Mouse (Mus musculus) embryonic fibroblast, embryonic 13.5 days (primary cell): ENCODE measurements around the gene Rarres2.

Source experiments
- CTCF ChIP-seq: IDR thresholded peaks from 2 replicates; pipeline ENCODE4 v1.5.1; 2011; ENCODE audit warnings: mild to moderate bottlenecking, control low read depth, low read length, moderate library complexity, borderline replicate concordance; ENCODE audit not compliant: insufficient read depth
- POLR2A ChIP-seq: IDR thresholded peaks from 2 replicates; pipeline ENCODE4 v1.6.1; 2011; ENCODE audit warnings: low read depth, mild to moderate bottlenecking, control low read depth, low read length, moderate library complexity

GRCm38 (mm10) chr6:48572572-48573061 is at the start of gene Rarres2:
- TF ChIP-seq POLR2A: no peak
- no peak for TF ChIP-seq CTCF
